In genomic region chr10:20272380-20272779, GRCm38 (mm10) we compare ENCODE assay signal across 16 mouse cellular contexts.
"Had no signal": no experiment of that assay in that cellular context is flagged by ENCODE, and none has a peak within 500 bp of the region (broad histone marks: within the 10 kb centered on the region; RNA-seq: fewer than 3 reads in every experiment).

No protein-coding gene starts in this region.

- H3K27ac ChIP-seq: midbrain, embryonic 12.5 days; neural tube, embryonic 13.5 days; neural tube, embryonic 15.5 days had no signal

- H3K36me3 ChIP-seq: midbrain, embryonic 12.5 days; neural tube, embryonic 13.5 days; neural tube, embryonic 15.5 days had no signal

- H3K4me3 ChIP-seq: midbrain, embryonic 10.5 days; midbrain, embryonic 12.5 days; myocyte; neural tube, embryonic 13.5 days; neural tube, embryonic 15.5 days had no signal

- H3K27me3 ChIP-seq: neural tube, embryonic 13.5 days; neural tube, embryonic 15.5 days had no signal

- DNase-seq: lung, adult 18-20 months; lung, embryonic 14.5 days; lung, postnatal 10 days; retina, postnatal 1 day; right cerebral cortex, adult 18-20 months; right cerebral cortex, postnatal 25 days; right cerebral cortex, postnatal 4 days; spleen, adult 18-20 months; thymus, adult 18-20 months; thymus, postnatal 14 days; thymus, postnatal 36 days had no signal

- H3K4me1 ChIP-seq: midbrain, embryonic 12.5 days had no signal
